Mouse (Mus musculus) kidney, embryonic 16.5 days (tissue): ENCODE results near the gene Sod3. TPM values are rescaled to one million over a fixed set of nuclear protein-coding genes. Genes with fewer than 3 reads are reported as not detected.

Experiments
- ATAC-seq: fragments of 200-750 bp; cut with Nextera tagmentation; 2 replicates; pipeline ENCODE4 v1.8.0; 2017; ENCODE audit warnings: moderate TSS enrichment; ENCODE audit not compliant: low FRiP score, low TSS enrichment
- H3K27ac ChIP-seq: fragments of 300-500 bp; sonication (generic); 2 replicates; pipeline ENCODE4 v1.5.1; 2014; ENCODE audit warnings: low read length
- H3K27me3 ChIP-seq: fragments of 300-500 bp; sonication (generic); 2 replicates; pipeline ENCODE4 v1.6.1; 2014; ENCODE audit warnings: low read length, control low read depth, mixed read lengths; ENCODE audit not compliant: insufficient read depth
- H3K36me3 ChIP-seq: fragments of 300-500 bp; sonication (generic); 2 replicates; pipeline ENCODE4 v1.6.1; 2014; ENCODE audit warnings: low read length, control low read depth, mixed read lengths; ENCODE audit not compliant: insufficient read depth
- H3K4me1 ChIP-seq: fragments of 300-500 bp; sonication (generic); 2 replicates; pipeline ENCODE4 v1.6.1; 2014; ENCODE audit warnings: low read length, control low read depth, mixed read lengths; ENCODE audit not compliant: insufficient read depth
- H3K4me2 ChIP-seq: fragments of 300-500 bp; sonication (generic); replicated peaks from 2 replicates; pipeline ENCODE4 v1.6.1; 2014; ENCODE audit warnings: low read depth, low read length
- H3K4me3 ChIP-seq: fragments of 300-500 bp; sonication (generic); 2 replicates; pipeline ENCODE4 v1.5.1; 2014; ENCODE audit warnings: mild to moderate bottlenecking, low read length
- H3K9ac ChIP-seq: fragments of 300-500 bp; sonication (generic); replicated peaks from 2 replicates; pipeline ENCODE4 v1.6.1; 2014; ENCODE audit warnings: low read length
- H3K9me3 ChIP-seq: fragments of 300-500 bp; sonication (generic); 2 replicates; pipeline ENCODE4 v1.6.1; 2016; ENCODE audit warnings: low read length, control low read depth
- WGBS: fragments of 180-500 bp; shearing (Covaris S2); extraction: QIAGEN DNeasy Blood & Tissue Kit; methylation state at CpG from one replicate; pipeline ENCODE4 v1.1.7; 2014; 5-methylcytosine and 5-hydroxymethylcytosine counted together
- polyA plus RNA-seq: library from polyadenylated mRNA; unstranded; fragments of >200 nt; fragmentation: Nextera tagmentation; extraction: Ambion mirVana; gene quantifications from 2 replicates; pipeline ENCODE4 v1.2.1, GENCODE M21; 2015

Gene Sod3
- polyA plus RNA-seq, result 28.1 and 28.2 TPM in 2 replicates

DNA sequence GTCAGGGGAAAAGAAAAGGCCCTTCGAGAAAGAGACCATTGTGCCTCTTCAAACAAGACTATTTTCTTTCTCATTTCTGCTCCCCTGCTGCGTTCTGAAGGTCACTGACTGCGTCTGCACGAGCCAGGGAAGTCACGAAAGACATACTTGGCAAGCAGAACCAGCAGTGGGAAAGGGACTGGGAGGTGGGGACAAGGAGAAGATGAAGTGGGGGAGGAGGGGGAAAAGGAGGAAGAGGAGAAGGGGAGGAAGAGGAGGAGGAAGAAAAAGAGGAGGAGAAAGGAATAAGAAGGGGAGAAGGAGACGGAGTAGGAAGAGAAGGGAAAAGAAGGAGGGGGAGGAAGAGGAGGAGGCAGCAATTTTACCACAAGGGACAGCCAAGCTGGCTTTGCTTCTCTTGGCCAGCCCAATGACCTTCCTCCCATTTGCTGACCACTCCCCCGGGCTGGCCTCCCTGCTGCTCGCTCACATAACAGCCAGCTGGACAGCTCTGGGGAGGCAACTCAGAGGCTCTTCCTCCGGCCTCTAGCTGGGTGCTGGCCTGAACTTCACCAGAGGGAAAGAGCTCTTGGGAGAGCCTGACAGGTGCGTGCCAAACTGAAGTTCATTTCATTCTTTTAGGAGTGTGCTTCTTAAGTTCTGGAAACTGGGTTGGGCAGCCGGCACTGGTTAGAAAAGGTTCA is at the start of gene Sod3:
Sod3 (plus strand) TSS at position 324 of the 683 bp plus-strand sequence.
- Histone ChIP-seq H3K27me3 (no peaks in the 10 kb centered on the region), H3K4me2 (peak within 1 kb of the TSS; percentile 37), H3K27ac (peak within 1 kb of the TSS; percentile 72), H3K9me3 (no peaks in the 10 kb centered on the region), H3K4me3 (peak within 1 kb of the TSS; percentile 26), H3K9ac (no peak within 1 kb of the TSS; the same call in 1 of the 2 replicates), H3K36me3 (no peaks in the 10 kb centered on the region), H3K4me1 (peaks cover 20% of the 10 kb centered on the region)
- WGBS, result 14% methylated on average over 11 of the region's 11 CpGs
- ATAC-seq, result peak; percentile 92

DNA sequence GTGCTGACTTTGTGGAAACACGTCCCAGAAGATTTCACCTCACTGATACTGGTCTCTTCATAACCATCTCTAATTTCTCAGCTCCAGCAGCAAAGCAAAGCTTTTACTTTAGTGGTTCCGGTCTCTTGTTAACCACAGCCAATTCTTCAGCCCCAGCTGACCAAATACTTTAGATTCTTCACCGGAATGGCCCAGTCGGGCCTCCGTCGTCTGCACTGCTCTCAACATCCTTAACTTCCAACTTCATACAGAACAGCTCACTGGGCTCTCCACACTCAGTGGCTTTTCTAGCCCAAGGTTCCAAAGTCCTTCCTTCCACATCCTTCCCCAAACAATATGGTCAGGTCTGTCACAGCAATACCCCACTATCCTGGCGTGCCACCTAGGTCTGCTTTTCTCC is 46.7 kb upstream of the Sod3 start:
- Histone ChIP-seq H3K4me3 (no peak overlapping the region), H3K9ac (no peak overlapping the region), H3K27me3 (no peaks in the 10 kb centered on the region), H3K36me3 (no peaks in the 10 kb centered on the region), H3K4me2 (no peak overlapping the region), H3K27ac (no peak overlapping the region), H3K4me1 (no peaks in the 10 kb centered on the region), H3K9me3 (no peaks in the 10 kb centered on the region)
- 79% methylated on average over 7 of the region's 7 CpGs for WGBS
- no peak for ATAC-seq

- Histone ChIP-seq H3K4me3 (no peak overlapping the region), H3K27me3 (no peaks in the 10 kb centered on the region), H3K4me2 (no peak overlapping the region), H3K9ac (no peak overlapping the region), H3K27ac (no peak overlapping the region), H3K4me1 (no peaks in the 10 kb centered on the region), H3K36me3 (no peaks in the 10 kb centered on the region), H3K9me3 (no peaks in the 10 kb centered on the region)
- 49% methylated on average over 8 of the region's 8 CpGs for WGBS
- no peak for ATAC-seq
These were observed 44.1 kb upstream of the Sod3 start for GRCm38 (mm10) chr5:52319499-52319898.

DNA sequence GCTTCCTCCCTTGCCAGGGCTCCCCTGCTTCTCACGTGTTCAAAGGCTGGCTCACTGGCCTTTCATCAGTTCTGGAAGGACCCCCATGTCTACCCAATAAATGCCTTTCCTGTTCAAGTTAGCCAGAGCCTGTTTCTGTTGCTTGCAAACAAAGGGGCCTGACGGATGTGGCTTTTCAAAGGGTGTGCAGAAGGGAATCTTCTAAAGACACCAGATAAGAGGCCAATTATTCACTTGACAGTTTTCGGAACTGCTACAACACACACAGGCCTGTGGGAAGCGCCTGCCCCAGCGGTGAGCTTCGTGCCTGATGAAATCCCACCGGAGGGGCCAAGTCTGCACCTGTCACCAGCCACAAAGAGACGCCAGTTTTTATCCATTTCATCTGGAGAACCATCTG is 31.5 kb upstream of the Sod3 start:
- no peak for ATAC-seq
- no peak overlapping the region for H3K4me2 ChIP-seq
- WGBS, result 53% methylated on average over 8 of the region's 8 CpGs
- no peak overlapping the region for H3K4me3 ChIP-seq
- H3K9me3 ChIP-seq, result no peaks in the 10 kb centered on the region
- no peak overlapping the region for H3K27ac ChIP-seq
- H3K36me3 ChIP-seq, result no peaks in the 10 kb centered on the region
- no peaks in the 10 kb centered on the region for H3K4me1 ChIP-seq
- H3K9ac ChIP-seq, result no peak overlapping the region
- no peaks in the 10 kb centered on the region for H3K27me3 ChIP-seq

DNA sequence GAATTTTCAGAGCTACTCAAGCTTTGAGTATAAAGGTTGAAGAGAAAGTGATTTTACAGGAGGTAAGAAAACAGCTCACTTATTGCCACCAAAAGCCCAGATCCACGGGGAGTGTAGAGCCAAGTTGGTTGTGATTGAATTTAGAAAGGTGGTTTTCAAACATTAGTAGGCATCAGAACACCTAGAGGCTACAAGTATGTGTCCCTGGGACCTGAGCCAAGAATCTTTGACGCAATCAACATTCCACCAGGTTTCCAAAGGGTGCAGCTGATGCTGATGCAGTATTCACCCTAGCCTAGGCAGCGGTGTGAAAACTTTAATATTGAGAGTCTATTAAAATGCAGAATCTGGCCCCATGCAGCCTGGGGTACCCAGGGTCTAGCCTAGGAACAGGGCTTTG is 28.0 kb upstream of the Sod3 start:
- WGBS, result 73% methylated on average over 3 of the region's 3 CpGs
- Histone ChIP-seq H3K4me1 (no peaks in the 10 kb centered on the region), H3K27me3 (no peaks in the 10 kb centered on the region), H3K9ac (no peak overlapping the region), H3K9me3 (no peaks in the 10 kb centered on the region), H3K27ac (no peak overlapping the region), H3K4me2 (no peak overlapping the region), H3K36me3 (no peaks in the 10 kb centered on the region), H3K4me3 (no peak overlapping the region)
- ATAC-seq, result no peak

DNA sequence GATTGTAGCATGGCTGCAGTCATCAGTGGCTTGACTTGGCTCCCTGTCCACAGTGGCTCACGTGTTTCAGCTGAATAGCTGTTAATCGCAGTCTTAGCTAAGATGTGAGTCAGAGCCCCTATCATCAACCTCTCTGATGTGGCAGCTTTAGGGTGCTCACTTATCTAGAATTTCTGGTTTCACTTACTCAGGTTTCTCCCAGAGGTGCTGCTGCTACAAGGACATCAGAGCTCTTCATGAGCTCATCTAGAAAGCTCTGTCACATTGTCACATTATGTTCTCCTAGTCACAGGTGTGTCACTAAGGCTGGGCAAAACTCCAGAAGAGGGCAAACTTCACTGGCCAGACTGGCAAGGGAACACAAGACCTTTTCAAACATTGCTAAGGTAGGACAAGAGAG is 24.5 kb upstream of the Sod3 start:
- no peaks in the 10 kb centered on the region for H3K36me3 ChIP-seq
- no peak overlapping the region for H3K27ac ChIP-seq
- no peak overlapping the region for H3K4me2 ChIP-seq
- no peak for ATAC-seq
- no peak overlapping the region for H3K4me3 ChIP-seq
- H3K4me1 ChIP-seq, result no peaks in the 10 kb centered on the region
- no peaks in the 10 kb centered on the region for H3K9me3 ChIP-seq
- no peaks in the 10 kb centered on the region for H3K27me3 ChIP-seq
- H3K9ac ChIP-seq, result no peak overlapping the region
- 89% methylated on average over 2 of the region's 2 CpGs for WGBS

DNA sequence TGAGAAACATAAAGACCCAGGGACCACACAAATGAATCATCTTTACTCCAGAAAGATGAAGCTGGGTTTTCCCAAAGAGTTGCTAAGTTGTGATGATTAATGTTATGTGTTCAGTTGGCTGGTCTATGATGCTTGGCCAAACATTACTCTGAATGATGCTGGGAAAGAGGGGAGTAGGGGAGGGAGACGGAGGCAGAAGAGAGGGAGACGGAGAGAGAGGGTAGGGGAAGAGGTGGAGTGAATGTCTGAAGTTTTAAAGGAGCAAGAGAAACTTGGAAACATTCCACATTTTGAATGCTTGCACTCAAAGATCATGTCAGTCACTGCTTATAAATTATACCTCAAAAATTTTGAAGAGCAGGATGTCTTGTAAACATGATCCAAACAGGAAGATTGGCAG is 16.7 kb upstream of the Sod3 start:
- H3K27ac ChIP-seq, result no peak overlapping the region
- no peak for ATAC-seq
- no peak overlapping the region for H3K9ac ChIP-seq
- no peaks in the 10 kb centered on the region for H3K36me3 ChIP-seq
- H3K9me3 ChIP-seq, result no peaks in the 10 kb centered on the region
- H3K27me3 ChIP-seq, result no peaks in the 10 kb centered on the region
- 51% methylated on average over 2 of the region's 2 CpGs for WGBS
- H3K4me3 ChIP-seq, result no peak overlapping the region
- no peak overlapping the region for H3K4me2 ChIP-seq
- no peaks in the 10 kb centered on the region for H3K4me1 ChIP-seq

DNA sequence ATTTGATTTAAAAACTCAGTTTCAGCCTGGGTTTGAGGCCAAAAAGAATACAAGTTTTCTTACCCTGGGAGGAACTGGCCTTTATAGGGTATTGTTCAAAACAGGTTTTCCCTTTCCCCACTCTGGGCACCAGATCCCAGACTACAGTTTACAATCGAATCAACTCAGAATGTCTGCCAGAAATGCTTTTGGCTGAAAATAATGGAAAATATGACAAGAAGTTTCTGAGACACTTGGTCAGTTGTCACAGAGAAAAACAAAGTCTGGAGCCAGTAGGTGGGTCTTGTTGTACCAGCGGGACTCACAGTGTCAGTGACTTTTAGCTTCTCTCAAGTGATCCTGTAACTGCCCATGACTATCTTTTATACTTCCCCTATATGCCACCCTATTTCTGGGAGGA is 13.1 kb upstream of the Sod3 start:
- Histone ChIP-seq H3K27ac (no peak overlapping the region), H3K4me3 (no peak overlapping the region), H3K9me3 (no peaks in the 10 kb centered on the region), H3K9ac (no peak overlapping the region), H3K4me1 (no peaks in the 10 kb centered on the region), H3K36me3 (no peaks in the 10 kb centered on the region), H3K4me2 (no peak overlapping the region), H3K27me3 (no peaks in the 10 kb centered on the region)
- no peak for ATAC-seq
- WGBS, result 89% methylated on average over 2 of the region's 2 CpGs

DNA sequence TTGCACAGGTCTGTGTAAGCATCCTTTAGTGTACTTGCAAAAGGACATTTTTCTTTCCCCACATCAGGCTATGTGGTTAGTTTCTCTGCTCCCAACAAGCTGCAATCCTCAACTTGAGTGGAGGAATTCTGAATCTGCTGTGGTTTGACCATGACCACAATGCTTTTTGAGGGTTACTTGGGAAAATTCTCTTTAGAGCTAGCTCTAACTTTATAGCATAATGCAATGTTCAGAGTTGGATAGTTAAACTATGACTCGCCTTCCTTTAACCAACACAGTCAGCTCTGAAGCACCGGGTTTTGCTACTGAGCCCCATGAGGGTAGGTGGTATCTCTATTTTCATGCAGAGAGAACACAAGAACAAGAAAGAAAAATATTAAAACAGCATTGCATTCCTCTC is 12.0 kb upstream of the Sod3 start:
- 85% methylated on average over 2 of the region's 2 CpGs for WGBS
- H3K4me1 ChIP-seq, result no peaks in the 10 kb centered on the region
- H3K9ac ChIP-seq, result no peak overlapping the region
- no peak overlapping the region for H3K4me3 ChIP-seq
- H3K27me3 ChIP-seq, result no peaks in the 10 kb centered on the region
- H3K9me3 ChIP-seq, result no peaks in the 10 kb centered on the region
- H3K36me3 ChIP-seq, result no peaks in the 10 kb centered on the region
- no peak overlapping the region for H3K4me2 ChIP-seq
- no peak overlapping the region for H3K27ac ChIP-seq
- ATAC-seq, result no peak

DNA sequence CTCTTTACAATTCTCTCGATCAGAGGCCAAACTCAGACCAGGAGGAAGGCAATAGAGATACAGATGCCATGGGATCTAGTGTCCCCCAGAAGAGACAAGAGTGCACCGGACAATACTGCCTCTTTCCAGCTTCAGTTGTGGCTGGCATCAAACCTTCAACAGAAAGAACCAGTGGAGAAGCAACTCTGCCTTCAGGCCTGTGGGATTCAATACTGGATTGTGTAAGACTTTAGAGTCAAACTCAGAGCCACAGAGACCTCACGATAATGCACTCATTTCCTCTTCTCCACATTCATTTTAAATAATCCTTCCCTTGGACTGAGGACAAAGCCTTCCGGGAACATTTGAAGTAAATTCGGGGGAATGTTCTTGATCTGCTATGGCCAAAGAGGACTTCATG is 10.9 kb upstream of the Sod3 start:
- Histone ChIP-seq H3K27ac (no peak overlapping the region), H3K4me3 (no peak overlapping the region), H3K4me1 (peaks cover 5% of the 10 kb centered on the region; the same call in 1 of the 2 replicates), H3K4me2 (no peak overlapping the region), H3K36me3 (no peaks in the 10 kb centered on the region), H3K9me3 (no peaks in the 10 kb centered on the region), H3K9ac (no peak overlapping the region), H3K27me3 (no peaks in the 10 kb centered on the region)
- no peak for ATAC-seq
- 89% methylated on average over 5 of the region's 5 CpGs for WGBS
